Comparison of ENCODE assay signal across 8 mouse cellular contexts in the genomic region with DNA sequence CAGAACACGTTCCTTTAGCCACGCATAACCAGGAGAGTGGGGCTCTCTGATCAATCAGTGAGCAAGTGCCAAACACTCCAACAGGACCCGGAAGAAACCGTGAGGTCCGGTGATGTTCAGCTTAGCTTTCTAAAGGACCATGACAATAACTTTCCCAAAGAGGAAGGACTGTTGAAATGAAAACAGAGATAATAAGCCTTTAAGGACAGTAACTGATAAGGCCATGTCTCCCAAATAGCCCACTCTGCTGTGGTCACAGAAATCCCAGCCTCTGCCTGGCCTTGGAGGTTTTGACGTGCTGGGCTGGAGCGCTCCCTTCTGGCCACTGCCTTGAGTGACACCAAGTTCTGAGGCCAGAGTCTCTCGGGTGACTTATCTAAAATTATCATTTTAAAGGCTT. TPM values are rescaled to one million over a fixed set of nuclear protein-coding genes. Genes with fewer than 3 reads are reported as not detected.
A peak's percentile ranks its signal among the peaks of the same experiment; 100 is the strongest.
DNase-seq lines count a peak whose midpoint lies in the region; ATAC-seq and TF ChIP-seq lines count a peak whose summit lies in the region.

No protein-coding gene starts in this region.

- no peaks in the 10 kb centered on the region for H3K9me3 ChIP-seq in limb, embryonic 11.5 days (ENCODE audit: control insufficient read depth, low read length)
- no peaks in the 10 kb centered on the region for H3K9me3 ChIP-seq in limb, embryonic 10.5 days (replicated peaks)

- 52% methylated on average over 8 of the region's 8 CpGs for WGBS in limb, embryonic 11.5 days
- WGBS in limb, embryonic 10.5 days = 58% methylated on average over 8 of the region's 8 CpGs

- DNase-seq in cerebellum, postnatal 14 days = peak; percentile 65 to 78
- no peak for DNase-seq in cerebellum, adult 9-10 months
- DNase-seq in limb, embryonic 11.5 days (ENCODE audit: low spot score) = peak; percentile 60
- no peak for DNase-seq in limb, embryonic 10.5 days (ENCODE audit: low spot score)
- DNase-seq in brain, embryonic 14.5 days (ENCODE audit: low read depth) = peak; percentile 15
- DNase-seq in kidney, postnatal 14 days = peak; percentile 21
- peak; percentile 52 for DNase-seq in retina, postnatal 1 day
- DNase-seq in frontal cortex, postnatal 14 days (ENCODE audit: low spot score in 2 of 2) = no peak

- TF ChIP-seq CTCF in brain, embryonic 14.5 days (IDR thresholded peaks at IDR 0.05; ENCODE audit: borderline replicate concordance, extremely low read depth, insufficient read depth, insufficient read length) = peak; percentile 52; the same call in 1 of the 2 replicates

- no peak overlapping the region for H3K27ac ChIP-seq in limb, embryonic 11.5 days (replicated peaks; ENCODE audit: low read depth, low read length)
- H3K27ac ChIP-seq in limb, embryonic 10.5 days = no peak overlapping the region

- H3K4me3 ChIP-seq in limb, embryonic 11.5 days (ENCODE audit: low read depth, low read length) = no peak overlapping the region
- H3K4me3 ChIP-seq in limb, embryonic 10.5 days = no peak overlapping the region

- H3K4me1 ChIP-seq in limb, embryonic 11.5 days (ENCODE audit: control insufficient read depth, insufficient read depth, low read length) = no peaks in the 10 kb centered on the region
- peaks cover 6% of the 10 kb centered on the region; the same call in 1 of the 2 replicates for H3K4me1 ChIP-seq in limb, embryonic 10.5 days

- no peak overlapping the region for H3K4me2 ChIP-seq in limb, embryonic 11.5 days (ENCODE audit: low read depth, severe bottlenecking)

- no peaks in the 10 kb centered on the region for H3K27me3 ChIP-seq in limb, embryonic 11.5 days (ENCODE audit: control insufficient read depth, insufficient read depth, low read length)
- no peaks in the 10 kb centered on the region for H3K27me3 ChIP-seq in limb, embryonic 10.5 days (ENCODE audit: low read depth, poor library complexity, severe bottlenecking)

- no peak for TF ChIP-seq POLR2A in brain, embryonic 14.5 days (IDR thresholded peaks at IDR 0.05; ENCODE audit: borderline replicate concordance, extremely low read depth, insufficient read depth, insufficient read length, poor library complexity, severe bottlenecking)

- H3K9ac ChIP-seq in limb, embryonic 11.5 days (ENCODE audit: low read length) = no peak overlapping the region

- H3K36me3 ChIP-seq in limb, embryonic 11.5 days (ENCODE audit: control insufficient read depth, insufficient read depth, low read length) = no peaks in the 10 kb centered on the region
- H3K36me3 ChIP-seq in limb, embryonic 10.5 days = no peaks in the 10 kb centered on the region

- no peak for ATAC-seq in limb, embryonic 11.5 days (ENCODE audit: insufficient number of reproducible peaks, low FRiP score, low TSS enrichment, low read depth)

RNA-seq across cellular contexts. Expression of gene Rpia, which starts 39.7 kb away (rescaled TPM):
- 1.5 and 2.0 TPM in 2 replicates for polyA plus RNA-seq in limb, embryonic 11.5 days (2014; fragmentation: Nextera tagmentation; extraction: Ambion mirVana)
- polyA plus RNA-seq in limb, embryonic 10.5 days (2016; fragmentation: Nextera tagmentation; extraction: Ambion mirVana) = 2.2 and 2.3 TPM in 2 replicates
- polyA plus RNA-seq in brain, embryonic 14.5 days (2012; rRNA removed) = 21.6 and 25.6 TPM in 2 replicates

Comparison
In these comparisons a context has a peak if more than half of its experiments do, and no peak if none do; other contexts are left out.
1. DNase-seq: peak in cerebellum, postnatal 14 days (2 of 2), limb, embryonic 11.5 days (single experiment), brain, embryonic 14.5 days (single experiment), kidney, postnatal 14 days (single experiment) and retina, postnatal 1 day (single experiment); none in cerebellum, adult 9-10 months (single experiment), limb, embryonic 10.5 days (single experiment) and frontal cortex, postnatal 14 days (0 of 2).